Mouse (Mus musculus) midbrain, postnatal 0 days (tissue): ENCODE measurements around the gene Avpr2. TPM values are rescaled to one million over a fixed set of nuclear protein-coding genes. Genes with fewer than 3 reads are reported as not detected.

Experiments used
- ATAC-seq: fragments of 200-750 bp; cut with Nextera tagmentation; 2 replicates; pipeline ENCODE4 v1.8.0; 2017; ENCODE audit warnings: moderate number of reproducible peaks, mild to moderate bottlenecking, moderate TSS enrichment, moderate library complexity; ENCODE audit not compliant: low FRiP score
- DNase-seq: peaks from one replicate; pipeline ENCODE4 v3.0.0-alpha.2; 2015; ENCODE audit warnings: low spot score
- H3K27ac ChIP-seq: fragments of 300-500 bp; sonication (generic); 2 replicates; pipeline ENCODE4 v1.5.1; 2014; ENCODE audit warnings: low read depth, mild to moderate bottlenecking, low read length, mixed read lengths
- H3K27me3 ChIP-seq: fragments of 300-500 bp; sonication (generic); 2 replicates; pipeline ENCODE4 v1.6.1; 2014; ENCODE audit warnings: low read length, control low read depth, mixed read lengths; ENCODE audit not compliant: insufficient read depth
- H3K36me3 ChIP-seq: fragments of 300-500 bp; sonication (generic); 2 replicates; pipeline ENCODE4 v1.6.1; 2014; ENCODE audit warnings: low read length, control low read depth, mixed read lengths; ENCODE audit not compliant: insufficient read depth
- H3K4me1 ChIP-seq: fragments of 300-500 bp; sonication (generic); 2 replicates; pipeline ENCODE4 v1.6.1; 2014; ENCODE audit warnings: mild to moderate bottlenecking, control low read depth, antibody characterized with exemption, low read length, mixed read lengths; ENCODE audit not compliant: insufficient read depth
- H3K4me2 ChIP-seq: fragments of 300-500 bp; sonication (generic); 2 replicates; pipeline ENCODE4 v1.6.1; 2014; ENCODE audit warnings: low read depth, mild to moderate bottlenecking, low read length, mixed read lengths; ENCODE audit not compliant: poor library complexity, severe bottlenecking
- H3K4me3 ChIP-seq: fragments of 300-500 bp; sonication (generic); 2 replicates; pipeline ENCODE4 v1.5.1; 2014; ENCODE audit warnings: low read depth, mild to moderate bottlenecking, low read length, moderate library complexity
- H3K9ac ChIP-seq: fragments of 300-500 bp; sonication (generic); replicated peaks from 2 replicates; pipeline ENCODE4 v1.6.1; 2014; ENCODE audit warnings: mild to moderate bottlenecking, low read length, moderate library complexity, mixed read lengths; ENCODE audit not compliant: poor library complexity, severe bottlenecking
- H3K9me3 ChIP-seq: fragments of 300-500 bp; sonication (generic); 2 replicates; pipeline ENCODE4 v1.6.1; 2016; ENCODE audit warnings: low read length, control low read depth
- CTCF ChIP-seq: IDR thresholded peaks from 2 replicates; pipeline ENCODE4 v1.5.1; 2016; ENCODE audit warnings: antibody characterized with exemption, mild to moderate bottlenecking
- WGBS: fragments of 180-500 bp; shearing (Covaris S2); extraction: QIAGEN DNeasy Blood & Tissue Kit; methylation state at CpG from one replicate; pipeline ENCODE4 v1.1.7; 2014; 5-methylcytosine and 5-hydroxymethylcytosine counted together
- polyA plus RNA-seq: library from polyadenylated mRNA; unstranded; fragments of >200 nt; fragmentation: Nextera tagmentation; extraction: Ambion mirVana; gene quantifications from 2 replicates; pipeline ENCODE4 v1.2.1, GENCODE M21; 2015
- total RNA-seq: library from RNA; depleted of rRNA; stranded (reverse); fragments of >200 nt; gene quantifications from 2 replicates; pipeline ENCODE4 v1.2.3, GENCODE M21; 2014; rRNA removed

Avpr2 gene
- total and polyA plus RNA-seq, 2 experiments from 2014 or later, result not detected

GRCm38 (mm10) chrX:73941860-73942259 lies 50.0 kb downstream of the Avpr2 start:
- Histone ChIP-seq H3K27me3 (no peaks in the 10 kb centered on the region), H3K4me3 (no peak overlapping the region), H3K27ac (no peak overlapping the region), H3K36me3 (peaks cover 17% of the 10 kb centered on the region), H3K9me3 (no peaks in the 10 kb centered on the region), H3K4me2 (no peak overlapping the region), H3K9ac (no peak overlapping the region), H3K4me1 (no peaks in the 10 kb centered on the region)
- no peak for TF ChIP-seq CTCF
- WGBS, result 94% methylated on average over 2 of the region's 2 CpGs
- no peak for DNase-seq
- ATAC-seq, result no peak

GRCm38 (mm10) chrX:73942294-73942693 lies 50.4 kb downstream of the Avpr2 start:
- ATAC-seq, result no peak
- WGBS, result 86% methylated on average over 2 of the region's 2 CpGs
- TF ChIP-seq CTCF, result no peak

More at GRCm38 (mm10) chrX:73942294-73942693, 50.4 kb downstream of the Avpr2 start:
- Histone ChIP-seq H3K9me3 (no peaks in the 10 kb centered on the region), H3K27ac (no peak overlapping the region), H3K36me3 (peaks cover 22% of the 10 kb centered on the region), H3K4me3 (no peak overlapping the region), H3K4me2 (no peak overlapping the region), H3K9ac (no peak overlapping the region), H3K4me1 (no peaks in the 10 kb centered on the region), H3K27me3 (no peaks in the 10 kb centered on the region)
- no peak for DNase-seq

Other genes starting within 250 kb of the Avpr2 start
- 89.4 and 136 TPM in 2 replicates for gene Pnck, start 232.0 kb upstream of the Avpr2 start, total RNA-seq
- gene Pnck, start 232.0 kb upstream of the Avpr2 start, polyA plus RNA-seq, result 159 and 172 TPM in 2 replicates
- gene Slc6a8, start 219.0 kb upstream of the Avpr2 start, total RNA-seq, result 49.5 and 69.4 TPM in 2 replicates
- gene Slc6a8, start 219.0 kb upstream of the Avpr2 start, polyA plus RNA-seq, result 6.0 and 6.6 TPM in 2 replicates
- 48.7 and 58.1 TPM in 2 replicates for gene Bcap31, start 175.9 kb upstream of the Avpr2 start, total RNA-seq
- 133 and 134 TPM in 2 replicates for gene Bcap31, start 175.9 kb upstream of the Avpr2 start, polyA plus RNA-seq
- 16.7 and 19.2 TPM in 2 replicates for gene Abcd1, start 175.5 kb upstream of the Avpr2 start, total RNA-seq
- 7.9 and 9.0 TPM in 2 replicates for gene Abcd1, start 175.5 kb upstream of the Avpr2 start, polyA plus RNA-seq
- 1.5 and 4.0 TPM in 2 replicates for gene Plxnb3, start 135.0 kb upstream of the Avpr2 start, total RNA-seq
- gene Plxnb3, start 135.0 kb upstream of the Avpr2 start, polyA plus RNA-seq, result 0.58 and 0.61 TPM in 2 replicates
- gene Srpk3, start 117.7 kb upstream of the Avpr2 start, total RNA-seq, result 0.09 and 0.49 TPM in 2 replicates
- gene Srpk3, start 117.7 kb upstream of the Avpr2 start, polyA plus RNA-seq, result 2.1 and 2.4 TPM in 2 replicates
- 207 and 236 TPM in 2 replicates for gene Idh3g, start 105.2 kb upstream of the Avpr2 start, total RNA-seq
- 218 and 245 TPM in 2 replicates for gene Idh3g, start 105.2 kb upstream of the Avpr2 start, polyA plus RNA-seq
- gene Ssr4, start 105.1 kb upstream of the Avpr2 start, total RNA-seq, result 99.8 and 115 TPM in 2 replicates
- 166 and 184 TPM in 2 replicates for gene Ssr4, start 105.1 kb upstream of the Avpr2 start, polyA plus RNA-seq
- gene Pdzd4, start 67.1 kb upstream of the Avpr2 start, total RNA-seq, result 196 and 242 TPM in 2 replicates
- 4.4 and 5.1 TPM in 2 replicates for gene Pdzd4, start 67.1 kb upstream of the Avpr2 start, polyA plus RNA-seq
- gene L1cam, start 4.0 kb downstream of the Avpr2 start, total RNA-seq, result 292 and 296 TPM in 2 replicates
- gene L1cam, start 4.0 kb downstream of the Avpr2 start, polyA plus RNA-seq, result 113 and 116 TPM in 2 replicates
- 4.8 and 5.6 TPM in 2 replicates for gene Arhgap4, start 29.8 kb downstream of the Avpr2 start, total RNA-seq
- gene Arhgap4, start 29.8 kb downstream of the Avpr2 start, polyA plus RNA-seq, result 1.3 and 1.4 TPM in 2 replicates
- gene Naa10, start 29.8 kb downstream of the Avpr2 start, total RNA-seq, result 47.7 and 83.0 TPM in 2 replicates
- gene Naa10, start 29.8 kb downstream of the Avpr2 start, polyA plus RNA-seq, result 77.5 and 81.8 TPM in 2 replicates
- 3.3 and 8.8 TPM in 2 replicates for gene Renbp, start 38.7 kb downstream of the Avpr2 start, total RNA-seq
- 10.3 and 12.5 TPM in 2 replicates for gene Renbp, start 38.7 kb downstream of the Avpr2 start, polyA plus RNA-seq
- gene Hcfc1, start 74.3 kb downstream of the Avpr2 start, total RNA-seq, result 101 and 111 TPM in 2 replicates
- 30.3 and 33.2 TPM in 2 replicates for gene Hcfc1, start 74.3 kb downstream of the Avpr2 start, polyA plus RNA-seq
- gene Irak1, start 131.8 kb downstream of the Avpr2 start, total RNA-seq, result 57.2 and 59.1 TPM in 2 replicates
- 33.5 and 35.6 TPM in 2 replicates for gene Irak1, start 131.8 kb downstream of the Avpr2 start, polyA plus RNA-seq
- not detected in 2 replicates for gene Opn1mw, start 235.4 kb downstream of the Avpr2 start, total RNA-seq
- not detected in 2 replicates for gene Opn1mw, start 235.4 kb downstream of the Avpr2 start, polyA plus RNA-seq
- 84.7 and 100 TPM in 2 replicates for gene Mecp2, start 243.3 kb downstream of the Avpr2 start, total RNA-seq
- 10.6 and 12.3 TPM in 2 replicates for gene Mecp2, start 243.3 kb downstream of the Avpr2 start, polyA plus RNA-seq